8 mouse cellular contexts compared by ENCODE assay signal in genomic region chr12:70713499-70714280, GRCm38 (mm10).
DNase-seq lines count a peak whose midpoint lies in the region; ATAC-seq and TF ChIP-seq lines count a peak whose summit lies in the region.

No protein-coding gene starts in this region.

- no peak overlapping the region for H3K4me3 ChIP-seq in embryonic facial prominence, embryonic 12.5 days
- no peak overlapping the region for H3K4me3 ChIP-seq in embryonic facial prominence, embryonic 10.5 days
- H3K4me3 ChIP-seq in lung, postnatal 0 days (ENCODE audit: low read depth, low read length): no peak overlapping the region
- no peak overlapping the region for H3K4me3 ChIP-seq in neural tube, embryonic 15.5 days (replicated peaks)

- no peaks in the 10 kb centered on the region for H3K27me3 ChIP-seq in embryonic facial prominence, embryonic 12.5 days
- H3K27me3 ChIP-seq in embryonic facial prominence, embryonic 10.5 days (replicated peaks; ENCODE audit: low read depth, poor library complexity, severe bottlenecking): no peaks in the 10 kb centered on the region
- H3K27me3 ChIP-seq in lung, postnatal 0 days (replicated peaks; ENCODE audit: insufficient read depth, low read length): no peaks in the 10 kb centered on the region
- no peaks in the 10 kb centered on the region for H3K27me3 ChIP-seq in neural tube, embryonic 15.5 days (replicated peaks)

- H3K9ac ChIP-seq in embryonic facial prominence, embryonic 12.5 days: no peak overlapping the region
- no peak overlapping the region for H3K9ac ChIP-seq in lung, postnatal 0 days (replicated peaks; ENCODE audit: low read depth)
- no peak overlapping the region for H3K9ac ChIP-seq in neural tube, embryonic 15.5 days (replicated peaks)

- ATAC-seq in embryonic facial prominence, embryonic 12.5 days (ENCODE audit: insufficient number of reproducible peaks, insufficient read depth, low FRiP score, low TSS enrichment): no peak
- ATAC-seq in lung, postnatal 0 days: no peak
- ATAC-seq in common myeloid progenitor, adult 5-6 weeks (replicated peaks; ENCODE audit: low read depth, poor library complexity, severe bottlenecking): peak; percentile 90
- ATAC-seq in neutrophil, adult 5-6 weeks (ENCODE audit: extremely low read depth, insufficient number of reproducible peaks, low FRiP score, poor library complexity, severe bottlenecking): peak; percentile 58; the same call in 1 of the 2 replicates
- ATAC-seq in neural tube, embryonic 15.5 days (ENCODE audit: low FRiP score): no peak

- TF ChIP-seq CTCF in lung, postnatal 0 days (IDR thresholded peaks at IDR 0.05): no peak

- H3K4me2 ChIP-seq in embryonic facial prominence, embryonic 12.5 days (replicated peaks): no peak overlapping the region
- no peak overlapping the region for H3K4me2 ChIP-seq in lung, postnatal 0 days (replicated peaks; ENCODE audit: low read depth, low read length)
- no peak overlapping the region for H3K4me2 ChIP-seq in neural tube, embryonic 15.5 days

- no peaks in the 10 kb centered on the region for H3K9me3 ChIP-seq in embryonic facial prominence, embryonic 12.5 days
- H3K9me3 ChIP-seq in embryonic facial prominence, embryonic 10.5 days: no peaks in the 10 kb centered on the region
- no peaks in the 10 kb centered on the region for H3K9me3 ChIP-seq in lung, postnatal 0 days (ENCODE audit: low read length)
- H3K9me3 ChIP-seq in neural tube, embryonic 15.5 days (replicated peaks): no peaks in the 10 kb centered on the region

- no peak for DNase-seq in embryonic facial prominence, embryonic 10.5 days (ENCODE audit: low spot score)
- no peak for DNase-seq in lung, postnatal 0 days (ENCODE audit: low spot score)
- no peak for DNase-seq in lung, adult 18-20 months
- DNase-seq in embryo, embryonic 9.5 days (ENCODE audit: extremely low spot score): no peak

- H3K27ac ChIP-seq in embryonic facial prominence, embryonic 12.5 days: 0 out of 2 replicates have a peak overlapping the region, but pooled peaks have one; percentile 11
- H3K27ac ChIP-seq in embryonic facial prominence, embryonic 10.5 days (replicated peaks): no peak overlapping the region
- peak overlapping the region; percentile 69; the same call in 1 of the 2 replicates for H3K27ac ChIP-seq in lung, postnatal 0 days (ENCODE audit: low read length)
- no peak overlapping the region for H3K27ac ChIP-seq in neural tube, embryonic 15.5 days (replicated peaks)

- peaks cover 14% of the 10 kb centered on the region; the same call in 1 of the 2 replicates for H3K4me1 ChIP-seq in embryonic facial prominence, embryonic 12.5 days
- H3K4me1 ChIP-seq in embryonic facial prominence, embryonic 10.5 days: peaks cover 18% of the 10 kb centered on the region
- peaks cover 13% of the 10 kb centered on the region for H3K4me1 ChIP-seq in lung, postnatal 0 days (ENCODE audit: insufficient read depth, low read depth, low read length)
- H3K4me1 ChIP-seq in neural tube, embryonic 15.5 days: peaks cover 4% of the 10 kb centered on the region; the same call in 1 of the 2 replicates

- TF ChIP-seq EP300 in lung, postnatal 0 days (IDR thresholded peaks at IDR 0.05): no peak

- no peaks in the 10 kb centered on the region for H3K36me3 ChIP-seq in embryonic facial prominence, embryonic 12.5 days
- no peaks in the 10 kb centered on the region for H3K36me3 ChIP-seq in embryonic facial prominence, embryonic 10.5 days (replicated peaks)
- H3K36me3 ChIP-seq in lung, postnatal 0 days (ENCODE audit: insufficient read depth, low read length): no peaks in the 10 kb centered on the region
- no peaks in the 10 kb centered on the region for H3K36me3 ChIP-seq in neural tube, embryonic 15.5 days

- 62% methylated on average over 18 of the region's 18 CpGs for WGBS in embryonic facial prominence, embryonic 12.5 days
- 72% methylated on average over 18 of the region's 18 CpGs for WGBS in embryonic facial prominence, embryonic 10.5 days
- WGBS in lung, postnatal 0 days: 33% methylated on average over 18 of the region's 18 CpGs
- WGBS in neural tube, embryonic 15.5 days: 71% methylated on average over 18 of the region's 18 CpGs

Comparison
In these comparisons a context has a peak if more than half of its experiments do, and no peak if none do; other contexts are left out.
1. H3K27ac ChIP-seq: peak in embryonic facial prominence, embryonic 12.5 days (single experiment) and lung, postnatal 0 days (single experiment); none in embryonic facial prominence, embryonic 10.5 days (single experiment) and neural tube, embryonic 15.5 days (single experiment).
2. ATAC-seq: peak in common myeloid progenitor, adult 5-6 weeks (single experiment) and neutrophil, adult 5-6 weeks (single experiment); none in embryonic facial prominence, embryonic 12.5 days (single experiment), lung, postnatal 0 days (single experiment) and neural tube, embryonic 15.5 days (single experiment).